Mouse (Mus musculus) heart, adult 2 months (tissue): ENCODE results near the gene Fam169a.

ENCODE experiments used
- CTCF ChIP-seq: fragments of 200-600 bp; IDR thresholded peaks from 2 replicates; pipeline ENCODE4 v1.8.1; 2022; ENCODE audit warnings: antibody characterized with exemption, mild to moderate bottlenecking, moderate library complexity
- EP300 ChIP-seq: fragments of 200-500 bp; IDR thresholded peaks from 2 replicates; pipeline ENCODE4 v1.6.1; 2011; ENCODE audit warnings: low read depth, low read length, control low read depth; ENCODE audit not compliant: insufficient read depth
- POLR2A ChIP-seq: fragments of 200-500 bp; IDR thresholded peaks from 2 replicates; pipeline ENCODE4 v1.6.1; 2011; ENCODE audit warnings: mild to moderate bottlenecking, low read depth, low read length, control low read depth; ENCODE audit not compliant: insufficient read depth

GRCm38 (mm10) chr13:97178943-97179342, 111.9 kb downstream of the Fam169a start:
- no peak for TF ChIP-seq CTCF
- TF ChIP-seq EP300 = no peak
- TF ChIP-seq POLR2A = no peak
